Mouse (Mus musculus): ENCODE data around the gene Gtf2i. TPM values are rescaled to one million over a fixed set of nuclear protein-coding genes. Genes with fewer than 3 reads are reported as not detected.

Gtf2i gene
- polyA plus RNA-seq, 1 experiment = 157 TPM

- H3K27ac ChIP-seq (ENCODE audit: insufficient read depth, low read length) = no peak overlapping the region
- TF ChIP-seq CTCF (IDR thresholded peaks at IDR 0.05; ENCODE audit: borderline replicate concordance, insufficient read depth, low read depth, low read length) = no peak
- no peak for TF ChIP-seq POLR2A (IDR thresholded peaks at IDR 0.05; ENCODE audit: borderline replicate concordance, insufficient read depth, low read length)
- H3K4me1 ChIP-seq (ENCODE audit: control insufficient read depth, insufficient read depth, low read length) = no peaks in the 10 kb centered on the region
- H3K4me3 ChIP-seq (replicated peaks; ENCODE audit: insufficient read depth, low read depth, low read length) = no peak overlapping the region
- DNase-seq = no peak
- 89% methylated on average over 7 of the region's 7 CpGs for WGBS
- no peaks in the 10 kb centered on the region for H3K27me3 ChIP-seq (ENCODE audit: control insufficient read depth, insufficient read depth, low read length)
These were observed 96.7 kb downstream of the Gtf2i start for GRCm38 (mm10) chr5:134217900-134218299.

- Histone ChIP-seq H3K27ac (ENCODE audit: insufficient read depth, low read length) (no peak overlapping the region), H3K27me3 (ENCODE audit: control insufficient read depth, insufficient read depth, low read length) (no peaks in the 10 kb centered on the region), H3K4me1 (ENCODE audit: control insufficient read depth, insufficient read depth, low read length) (no peaks in the 10 kb centered on the region), H3K4me3 (replicated peaks; ENCODE audit: insufficient read depth, low read depth, low read length) (no peak overlapping the region)
- no peak for TF ChIP-seq POLR2A (IDR thresholded peaks at IDR 0.05; ENCODE audit: borderline replicate concordance, insufficient read depth, low read length)
- TF ChIP-seq CTCF (IDR thresholded peaks at IDR 0.05; ENCODE audit: borderline replicate concordance, insufficient read depth, low read depth, low read length) = no peak
- 9% methylated on average over 12 of the region's 12 CpGs for WGBS
- no peak for DNase-seq
These were observed 100.3 kb downstream of the Gtf2i start for GRCm38 (mm10) chr5:134214021-134214806.

DNA sequence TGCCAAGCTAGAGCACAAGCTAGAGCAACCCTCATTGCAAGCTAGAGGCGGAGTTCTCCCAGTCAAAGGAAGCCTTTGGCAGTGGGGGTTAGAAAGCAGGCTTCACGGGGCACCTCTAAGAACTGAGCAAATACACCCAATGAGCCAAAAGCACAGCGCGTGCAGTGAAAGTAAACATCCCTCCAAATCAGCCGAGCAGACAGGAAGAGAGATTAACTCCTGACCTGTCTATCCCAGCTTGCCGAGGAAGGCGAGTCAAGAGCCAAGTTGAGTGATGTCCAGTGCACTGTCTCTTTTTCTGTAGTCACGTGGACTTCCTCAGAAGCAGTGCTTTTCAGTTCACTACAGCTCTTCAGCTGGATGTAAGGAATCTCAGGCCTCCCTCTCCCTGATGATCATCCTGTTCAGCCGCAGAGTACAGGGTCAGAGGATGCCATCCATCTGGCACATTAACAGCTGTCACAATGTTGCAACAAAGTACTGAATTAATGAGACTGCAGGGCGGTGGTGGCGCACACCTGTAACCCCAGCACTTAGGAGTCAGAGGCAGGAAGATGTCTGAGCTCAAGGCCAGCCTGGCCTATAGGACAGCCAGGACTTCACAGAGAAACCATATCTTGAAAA lies 104.5 kb downstream of the Gtf2i start:
- Histone ChIP-seq H3K4me1 (ENCODE audit: control insufficient read depth, insufficient read depth, low read length) (no peaks in the 10 kb centered on the region), H3K27me3 (ENCODE audit: control insufficient read depth, insufficient read depth, low read length) (no peaks in the 10 kb centered on the region)
- TF ChIP-seq POLR2A (IDR thresholded peaks at IDR 0.05; ENCODE audit: borderline replicate concordance, insufficient read depth, low read length) (no peak), CTCF (IDR thresholded peaks at IDR 0.05; ENCODE audit: borderline replicate concordance, insufficient read depth, low read depth, low read length) (no peak)

DNA sequence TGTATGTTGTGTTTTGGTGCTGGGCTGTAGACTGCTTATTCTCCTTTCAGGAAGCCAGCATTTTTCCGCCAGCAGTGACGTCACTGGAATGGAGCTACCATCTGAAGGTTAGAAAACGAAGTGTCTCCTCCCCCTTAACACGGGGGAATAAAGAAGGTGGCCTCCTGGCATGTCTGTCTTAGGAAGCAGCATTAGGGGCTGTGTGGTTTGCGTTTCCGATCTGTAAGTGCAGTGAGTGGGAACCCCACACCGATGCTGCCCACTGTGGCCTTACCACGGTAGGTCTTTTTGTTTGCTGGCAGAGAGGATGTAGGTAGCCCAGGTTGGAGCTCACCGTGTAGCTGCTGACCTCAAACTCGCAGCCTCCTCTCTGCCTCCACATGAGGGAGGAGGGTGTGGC lies 107.8 kb downstream of the Gtf2i start:
- Histone ChIP-seq H3K27ac (ENCODE audit: insufficient read depth, low read length) (no peak overlapping the region), H3K27me3 (ENCODE audit: control insufficient read depth, insufficient read depth, low read length) (no peaks in the 10 kb centered on the region), H3K4me3 (replicated peaks; ENCODE audit: insufficient read depth, low read depth, low read length) (no peak overlapping the region), H3K4me1 (ENCODE audit: control insufficient read depth, insufficient read depth, low read length) (no peaks in the 10 kb centered on the region)
- WGBS = 83% methylated on average over 10 of the region's 10 CpGs
- TF ChIP-seq CTCF (IDR thresholded peaks at IDR 0.05; ENCODE audit: borderline replicate concordance, insufficient read depth, low read depth, low read length) (no peak), POLR2A (IDR thresholded peaks at IDR 0.05; ENCODE audit: borderline replicate concordance, insufficient read depth, low read length) (no peak)
- no peak for DNase-seq

More for the DNA sequence above, 104.5 kb downstream of the Gtf2i start:
- Histone ChIP-seq H3K27ac (ENCODE audit: insufficient read depth, low read length) (no peak overlapping the region), H3K4me3 (replicated peaks; ENCODE audit: insufficient read depth, low read depth, low read length) (no peak overlapping the region)
- WGBS = 41% methylated on average over 11 of the region's 11 CpGs
- DNase-seq = no peak

DNA sequence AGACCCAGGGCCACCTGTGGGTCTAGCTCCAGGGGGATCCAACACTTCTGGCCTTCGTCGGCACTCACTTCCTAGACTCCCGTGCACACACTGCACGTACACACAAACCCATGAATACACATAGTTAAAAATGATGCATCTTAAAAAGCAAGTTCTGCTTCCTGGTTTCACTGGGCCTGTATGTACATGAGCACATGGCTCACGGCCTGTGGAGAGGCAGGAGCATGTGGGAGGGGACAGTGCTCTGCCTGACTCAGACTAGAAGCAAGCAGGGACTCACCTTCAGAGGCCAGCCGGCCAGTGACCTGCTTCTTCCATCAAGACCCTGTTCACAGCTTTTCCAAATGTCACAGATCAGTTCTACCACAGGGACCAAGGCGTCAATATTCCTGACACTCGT lies 120.9 kb downstream of the Gtf2i start:
- TF ChIP-seq CTCF (IDR thresholded peaks at IDR 0.05; ENCODE audit: borderline replicate concordance, insufficient read depth, low read depth, low read length) (no peak), POLR2A (IDR thresholded peaks at IDR 0.05; ENCODE audit: borderline replicate concordance, insufficient read depth, low read length) (no peak)
- DNase-seq = no peak
- H3K4me3 ChIP-seq (replicated peaks; ENCODE audit: insufficient read depth, low read depth, low read length) = no peak overlapping the region
- WGBS = 92% methylated on average over 8 of the region's 8 CpGs
- no peaks in the 10 kb centered on the region for H3K4me1 ChIP-seq (ENCODE audit: control insufficient read depth, insufficient read depth, low read length)
- no peak overlapping the region for H3K27ac ChIP-seq (ENCODE audit: insufficient read depth, low read length)
- no peaks in the 10 kb centered on the region for H3K27me3 ChIP-seq (ENCODE audit: control insufficient read depth, insufficient read depth, low read length)

GRCm38 (mm10) chr5:134188571-134188970 lies 126.0 kb downstream of the Gtf2i start:
- 85% methylated on average over 7 of the region's 7 CpGs for WGBS
- DNase-seq = no peak
- H3K27me3 ChIP-seq (ENCODE audit: control insufficient read depth, insufficient read depth, low read length) = no peaks in the 10 kb centered on the region
- TF ChIP-seq CTCF (IDR thresholded peaks at IDR 0.05; ENCODE audit: borderline replicate concordance, insufficient read depth, low read depth, low read length) = no peak
- TF ChIP-seq POLR2A (IDR thresholded peaks at IDR 0.05; ENCODE audit: borderline replicate concordance, insufficient read depth, low read length) = no peak
- no peak overlapping the region for H3K4me3 ChIP-seq (replicated peaks; ENCODE audit: insufficient read depth, low read depth, low read length)
- H3K4me1 ChIP-seq (ENCODE audit: control insufficient read depth, insufficient read depth, low read length) = peaks cover under 1% of the 10 kb centered on the region; the same call in 1 of the 2 replicates
- H3K27ac ChIP-seq (ENCODE audit: insufficient read depth, low read length) = no peak overlapping the region

Other genes with a start within 250 kb of the Gtf2i start
- 34.5 and 35.6 TPM in 2 replicates for gene Castor2, start 215.0 kb downstream of the Gtf2i start, polyA plus RNA-seq (2012; rRNA removed)
- gene Rcc1l, start 138.0 kb downstream of the Gtf2i start, polyA plus RNA-seq (2012; rRNA removed) = 15.7 and 16.5 TPM in 2 replicates
- gene Gtf2ird2, start 130.7 kb downstream of the Gtf2i start, polyA plus RNA-seq (2012; rRNA removed) = 17.6 and 18.4 TPM in 2 replicates
- 2.5 and 3.0 TPM in 2 replicates for gene Ncf1, start 85.1 kb downstream of the Gtf2i start, polyA plus RNA-seq (2012; rRNA removed)
- gene Gtf2ird1, start 142.0 kb upstream of the Gtf2i start, polyA plus RNA-seq (2012; rRNA removed) = 47.0 and 47.6 TPM in 2 replicates
- 54.2 and 59.1 TPM in 2 replicates for gene Clip2, start 237.7 kb upstream of the Gtf2i start, polyA plus RNA-seq (2012; rRNA removed)
- gene Syna, start 245.4 kb upstream of the Gtf2i start, polyA plus RNA-seq (2012; rRNA removed) = 0.05 TPM in 1 of 2 replicates, not detected in the other

Data from cerebellum, adult 2 months (tissue).